Mouse (Mus musculus) adrenal gland, postnatal 10 days (tissue): ENCODE measurements around the gene Tmem267. TPM values are rescaled to one million over a fixed set of nuclear protein-coding genes. Genes with fewer than 3 reads are reported as not detected.

Source experiments
- total RNA-seq, 2 experiments: library from RNA; stranded (reverse); gene quantifications; 2 replicates each; pipeline ENCODE4 v1.2.3; 2021

The Tmem267 gene
- total RNA-seq, 2 experiments from 2014 or later, result 9.1 to 15.7 TPM

Other genes with a start within 250 kb of the Tmem267 start
- gene Paip1, start 59.4 kb upstream of the Tmem267 start, total RNA-seq, result 100 to 1,000 TPM; 106 TPM
- gene 4833420G17Rik, start 25.3 kb upstream of the Tmem267 start, total RNA-seq, result 10 to 100 TPM; 20.8 to 26.3 TPM
- gene 3110070M22Rik, start 344 bp downstream of the Tmem267 start, total RNA-seq, result 1 to 10 TPM; 1.2 to 2.9 TPM
- under 1 TPM; 0.27 to 0.61 TPM for gene Ccl28, start 135.8 kb downstream of the Tmem267 start, total RNA-seq
- 100 to 1,000 TPM; 219 to 270 TPM for gene Hmgcs1, start 202.3 kb downstream of the Tmem267 start, total RNA-seq